Mouse (Mus musculus) midbrain, embryonic 11.5 days (tissue): ENCODE data around the gene Etv6. TPM values are rescaled to one million over a fixed set of nuclear protein-coding genes. Genes with fewer than 3 reads are reported as not detected.

Experiments used
- ATAC-seq: fragments of 200-750 bp; cut with Nextera tagmentation; 2 replicates; pipeline ENCODE4 v1.8.0; 2017; ENCODE audit warnings: moderate TSS enrichment, moderate library complexity; ENCODE audit not compliant: low FRiP score
- DNase-seq: peaks from one replicate; pipeline ENCODE4 v3.0.0; 2015; ENCODE audit warnings: low spot score; ENCODE audit errors: missing footprints
- H3K27ac ChIP-seq: fragments of 300-500 bp; sonication (generic); 2 replicates; pipeline ENCODE4 v1.5.1; 2014; ENCODE audit warnings: low read depth, low read length
- H3K27me3 ChIP-seq: fragments of 300-500 bp; sonication (generic); 2 replicates; pipeline ENCODE4 v1.6.1; 2014; ENCODE audit warnings: mild to moderate bottlenecking, low read length, moderate library complexity, mixed read lengths; ENCODE audit not compliant: control insufficient read depth, insufficient read depth
- H3K36me3 ChIP-seq: fragments of 300-500 bp; sonication (generic); 2 replicates; pipeline ENCODE4 v1.6.1; 2014; ENCODE audit warnings: mild to moderate bottlenecking, low read length, moderate library complexity, mixed read lengths; ENCODE audit not compliant: control insufficient read depth, insufficient read depth
- H3K4me1 ChIP-seq: fragments of 300-500 bp; sonication (generic); 2 replicates; pipeline ENCODE4 v1.6.1; 2014; ENCODE audit warnings: low read length; ENCODE audit not compliant: control insufficient read depth, insufficient read depth
- H3K4me2 ChIP-seq: fragments of 300-500 bp; sonication (generic); 2 replicates; pipeline ENCODE4 v1.6.1; 2014; ENCODE audit warnings: mild to moderate bottlenecking, moderate library complexity
- H3K4me3 ChIP-seq: fragments of 300-500 bp; sonication (generic); 2 replicates; pipeline ENCODE4 v1.5.1; 2014; ENCODE audit warnings: low read depth, low read length
- H3K9ac ChIP-seq: fragments of 300-500 bp; sonication (generic); 2 replicates; pipeline ENCODE4 v1.6.1; 2014; ENCODE audit warnings: low read length
- H3K9me3 ChIP-seq: fragments of 300-500 bp; sonication (generic); 2 replicates; pipeline ENCODE4 v1.6.1; 2016; ENCODE audit warnings: low read length; ENCODE audit not compliant: control insufficient read depth
- WGBS: fragments of 180-500 bp; shearing (Covaris S2); extraction: QIAGEN DNeasy Blood & Tissue Kit; methylation state at CpG from one replicate; pipeline ENCODE4 v1.1.7; 2014; 5-methylcytosine and 5-hydroxymethylcytosine counted together
- polyA plus RNA-seq: library from polyadenylated mRNA; unstranded; fragments of >200 nt; fragmentation: Nextera tagmentation; extraction: Ambion mirVana; gene quantifications from 2 replicates; pipeline ENCODE4 v1.2.1, GENCODE M21; 2014

Etv6 gene
- polyA plus RNA-seq, 1 experiment from 2014 or later, result 14.0 TPM

GRCm38 (mm10) chr6:134243546-134243945, 208.0 kb downstream of the Etv6 start:
- Histone ChIP-seq H3K4me1 (no peaks in the 10 kb centered on the region), H3K9ac (no peak overlapping the region), H3K9me3 (no peaks in the 10 kb centered on the region), H3K4me2 (no peak overlapping the region), H3K4me3 (no peak overlapping the region), H3K27ac (no peak overlapping the region), H3K36me3 (peaks cover 2% of the 10 kb centered on the region; the same call in 1 of the 2 replicates), H3K27me3 (no peaks in the 10 kb centered on the region)
- WGBS, result 87% methylated on average over 4 of the region's 4 CpGs
- no peak for DNase-seq
- no peak for ATAC-seq

DNA sequence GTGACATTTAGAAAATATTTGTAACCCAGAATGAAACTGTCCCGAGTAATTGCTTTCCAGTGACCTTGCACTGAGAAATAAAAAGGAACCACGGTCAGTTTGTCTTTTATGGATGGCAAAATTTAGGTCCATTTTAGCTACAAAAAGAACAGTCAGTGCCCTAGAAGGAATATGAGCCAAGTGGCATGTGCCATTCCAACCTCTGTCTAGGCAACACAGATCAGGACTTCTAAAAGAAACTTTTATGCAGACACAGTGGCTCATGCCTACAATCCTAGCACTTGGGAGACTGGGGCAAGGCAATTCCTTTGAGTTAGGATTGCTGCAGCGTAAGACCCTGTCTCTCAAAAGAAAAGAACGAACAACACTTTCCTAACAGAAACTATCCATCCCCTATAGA, 208.6 kb downstream of the Etv6 start:
- Histone ChIP-seq H3K36me3 (peaks cover 4% of the 10 kb centered on the region; the same call in 1 of the 2 replicates), H3K9me3 (no peaks in the 10 kb centered on the region), H3K27ac (no peak overlapping the region), H3K4me3 (no peak overlapping the region), H3K9ac (no peak overlapping the region), H3K4me1 (no peaks in the 10 kb centered on the region), H3K4me2 (no peak overlapping the region), H3K27me3 (no peaks in the 10 kb centered on the region)
- WGBS, result 91% methylated on average over 4 of the region's 4 CpGs
- ATAC-seq (no peak), DNase-seq (no peak)

GRCm38 (mm10) chr6:134246109-134246508, 210.6 kb downstream of the Etv6 start:
- Histone ChIP-seq H3K36me3 (peaks cover 4% of the 10 kb centered on the region), H3K4me1 (no peaks in the 10 kb centered on the region), H3K9ac (no peak overlapping the region), H3K9me3 (no peaks in the 10 kb centered on the region), H3K4me3 (no peak overlapping the region), H3K4me2 (no peak overlapping the region), H3K27ac (no peak overlapping the region), H3K27me3 (no peaks in the 10 kb centered on the region)
- DNase-seq, result no peak
- ATAC-seq, result no peak
- WGBS, result 88% methylated on average over 2 of the region's 2 CpGs

GRCm38 (mm10) chr6:134247324-134247723, 211.8 kb downstream of the Etv6 start:
- H3K36me3 ChIP-seq, result peaks cover 4% of the 10 kb centered on the region
- H3K9me3 ChIP-seq, result no peaks in the 10 kb centered on the region
- no peaks in the 10 kb centered on the region for H3K27me3 ChIP-seq
- no peak for ATAC-seq
- DNase-seq, result no peak
- H3K4me2 ChIP-seq, result no peak overlapping the region
- no peak overlapping the region for H3K27ac ChIP-seq
- no peaks in the 10 kb centered on the region for H3K4me1 ChIP-seq
- H3K9ac ChIP-seq, result no peak overlapping the region
- no peak overlapping the region for H3K4me3 ChIP-seq
- WGBS, result 95% methylated on average over 9 of the region's 9 CpGs

- 91% methylated on average over 19 of the region's 19 CpGs for WGBS
- Histone ChIP-seq H3K9ac (no peak overlapping the region), H3K4me3 (no peak overlapping the region), H3K27ac (no peak overlapping the region), H3K27me3 (no peaks in the 10 kb centered on the region), H3K4me2 (no peak overlapping the region), H3K4me1 (no peaks in the 10 kb centered on the region), H3K9me3 (no peaks in the 10 kb centered on the region), H3K36me3 (peaks cover 4% of the 10 kb centered on the region)
- DNase-seq (no peak), ATAC-seq (no peak)
Observed at GRCm38 (mm10) chr6:134248720-134249119, 213.2 kb downstream of the Etv6 start.

- H3K36me3 ChIP-seq, result peaks cover 4% of the 10 kb centered on the region
- whole genome bisulfite sequencing, result 84% methylated on average over 5 of the region's 5 CpGs
- H3K9me3 ChIP-seq, result no peaks in the 10 kb centered on the region
- no peak overlapping the region for H3K4me3 ChIP-seq
- no peak overlapping the region for H3K9ac ChIP-seq
- no peak overlapping the region for H3K27ac ChIP-seq
- no peaks in the 10 kb centered on the region for H3K27me3 ChIP-seq
- H3K4me2 ChIP-seq, result no peak overlapping the region
- no peak for DNase-seq
- no peak for ATAC-seq
- no peaks in the 10 kb centered on the region for H3K4me1 ChIP-seq
Observed at GRCm38 (mm10) chr6:134250764-134251163, 215.3 kb downstream of the Etv6 start.

- Histone ChIP-seq H3K27me3 (no peaks in the 10 kb centered on the region), H3K4me1 (no peaks in the 10 kb centered on the region), H3K4me3 (no peak overlapping the region), H3K9me3 (no peaks in the 10 kb centered on the region), H3K36me3 (peaks cover 4% of the 10 kb centered on the region), H3K4me2 (no peak overlapping the region), H3K27ac (no peak overlapping the region), H3K9ac (no peak overlapping the region)
- WGBS, result 95% methylated on average over 8 of the region's 8 CpGs
- DNase-seq (no peak), ATAC-seq (no peak)
Observed at GRCm38 (mm10) chr6:134251364-134251763, 215.9 kb downstream of the Etv6 start.

- no peaks in the 10 kb centered on the region for H3K27me3 ChIP-seq
- no peak overlapping the region for H3K4me3 ChIP-seq
- H3K27ac ChIP-seq, result no peak overlapping the region
- H3K9ac ChIP-seq, result no peak overlapping the region
- DNase-seq (no peak), ATAC-seq (no peak)
- WGBS, result 94% methylated on average over 8 of the region's 8 CpGs
- H3K4me2 ChIP-seq, result no peak overlapping the region
- H3K4me1 ChIP-seq, result no peaks in the 10 kb centered on the region
- peaks cover 4% of the 10 kb centered on the region for H3K36me3 ChIP-seq
- no peaks in the 10 kb centered on the region for H3K9me3 ChIP-seq
Observed at GRCm38 (mm10) chr6:134252081-134252755, 216.7 kb downstream of the Etv6 start.

GRCm38 (mm10) chr6:134256369-134256768, 220.9 kb downstream of the Etv6 start:
- H3K4me1 ChIP-seq, result no peaks in the 10 kb centered on the region
- 95% methylated on average over 3 of the region's 3 CpGs for WGBS
- H3K36me3 ChIP-seq, result peaks cover 5% of the 10 kb centered on the region
- no peaks in the 10 kb centered on the region for H3K9me3 ChIP-seq
- no peak overlapping the region for H3K27ac ChIP-seq
- ATAC-seq, result no peak
- no peak overlapping the region for H3K4me2 ChIP-seq
- no peaks in the 10 kb centered on the region for H3K27me3 ChIP-seq
- H3K9ac ChIP-seq, result no peak overlapping the region
- no peak overlapping the region for H3K4me3 ChIP-seq
- DNase-seq, result no peak
